Mouse (Mus musculus) CD8-positive naive resting alpha-beta T cell, adult 2 months (primary cell): Measurements from ENCODE around the gene Lin7a.

Experiments used
- DNase-seq, 2 experiments: peaks; one replicate each; pipeline ENCODE4 v3.0.0; 2022; ENCODE audit warnings: low read depth in 2 of 2, low spot score in 2 of 2

The Lin7a gene

DNA sequence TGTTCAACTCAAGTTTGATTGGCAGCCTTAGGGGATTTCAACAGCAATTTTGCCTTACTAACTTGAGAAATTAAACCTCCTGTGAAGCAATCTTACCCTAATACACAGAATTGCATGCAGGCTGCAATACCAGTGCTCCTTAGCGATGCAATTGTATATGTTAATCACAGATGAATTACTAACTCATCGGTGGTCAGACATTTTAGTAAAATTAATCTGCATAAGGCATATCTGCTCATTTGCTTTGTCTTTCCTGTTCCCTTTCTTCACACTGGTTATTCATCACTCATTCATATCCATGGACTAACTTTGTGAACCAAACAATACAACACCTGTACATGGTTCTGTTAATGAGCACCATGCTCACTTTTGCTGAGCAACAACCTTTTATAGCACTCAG is 20.2 kb upstream of the Lin7a start:
- DNase-seq, result no peak

GRCm38 (mm10) chr10:107251801-107252502 is 19.5 kb upstream of the Lin7a start:
- DNase-seq, result no peak

GRCm38 (mm10) chr10:107252503-107252815 is 19.0 kb upstream of the Lin7a start:
- DNase-seq, result no peak

DNA sequence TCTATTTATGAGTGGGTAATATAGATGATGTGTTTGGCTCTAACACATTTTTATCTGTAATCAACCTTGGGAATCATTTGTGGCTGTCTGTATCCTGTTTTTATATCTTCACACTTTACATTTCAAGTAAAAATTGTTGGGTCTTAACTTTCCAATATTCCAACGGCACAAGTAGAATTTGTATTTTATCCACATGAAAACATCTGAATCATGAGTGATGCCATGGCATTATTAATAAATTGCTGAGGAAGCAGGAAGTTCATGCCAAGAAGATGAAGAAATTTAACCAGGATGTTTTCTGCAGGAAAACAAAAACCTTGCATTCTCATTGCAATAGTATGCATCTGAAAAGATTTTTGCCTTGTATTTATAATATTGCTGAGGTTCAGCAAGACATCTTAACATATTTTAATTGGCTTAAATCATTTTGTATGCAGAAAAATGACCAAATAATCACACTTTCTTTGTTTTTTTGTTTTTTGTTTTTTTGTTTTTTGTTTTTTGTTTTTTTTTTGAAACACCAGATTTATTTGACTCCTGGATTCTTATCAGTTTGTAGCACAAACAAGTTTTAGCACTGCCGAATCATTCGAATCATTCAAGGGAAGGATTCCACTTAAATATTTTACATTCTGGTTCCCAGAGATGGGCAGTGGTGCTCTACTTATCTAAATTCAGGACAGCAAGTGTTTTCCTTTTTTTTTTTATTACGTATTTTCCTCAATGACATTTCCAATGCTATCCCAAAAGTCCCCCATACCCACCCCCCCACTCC is 18.1 kb upstream of the Lin7a start:
- no peak for DNase-seq

DNA sequence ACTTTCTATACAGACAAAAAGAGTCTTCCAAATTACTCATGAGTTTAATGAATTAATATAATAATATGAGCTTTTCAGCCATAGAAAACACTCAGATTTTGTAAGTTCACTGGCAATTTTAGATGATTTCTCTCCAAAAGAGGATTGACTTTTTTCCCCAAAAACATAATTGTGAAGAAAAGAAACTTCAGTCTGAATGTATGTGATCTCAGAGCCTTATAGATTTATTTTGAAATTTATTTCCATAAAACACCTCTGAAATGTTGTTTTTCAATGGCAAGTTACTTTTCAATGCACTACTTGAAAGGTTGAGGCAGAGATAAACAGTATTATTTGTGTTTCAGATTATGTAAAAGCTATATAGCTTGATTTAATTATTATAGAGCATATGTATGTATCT is 16.8 kb upstream of the Lin7a start:
- no peak for DNase-seq

- no peak for DNase-seq
Measured at GRCm38 (mm10) chr10:107255351-107256050, 16.0 kb upstream of the Lin7a start.

DNA sequence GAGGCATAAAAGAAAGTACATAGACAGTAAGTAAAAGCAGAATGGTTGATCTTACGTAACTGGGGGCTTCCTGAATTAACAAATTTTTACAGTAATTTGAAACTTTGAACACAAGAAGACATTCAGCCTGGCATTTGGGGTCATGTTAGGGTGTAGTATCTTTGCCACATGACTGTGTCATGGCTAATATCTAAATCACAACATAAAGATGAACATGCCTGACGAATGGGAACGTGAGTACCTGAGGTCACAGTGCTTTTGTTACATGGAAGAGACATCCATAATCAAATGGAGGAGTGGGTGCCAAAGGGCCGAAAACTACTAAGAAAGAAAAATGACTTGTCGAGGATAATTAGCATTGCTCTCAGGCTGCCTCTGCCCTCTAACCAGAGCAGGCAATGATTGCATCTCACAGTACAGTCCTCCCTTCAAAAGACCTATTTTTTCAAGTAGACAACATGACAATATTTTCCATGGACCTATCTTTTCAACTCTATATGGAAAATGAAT is 15.0 kb upstream of the Lin7a start:
- no peak for DNase-seq

DNA sequence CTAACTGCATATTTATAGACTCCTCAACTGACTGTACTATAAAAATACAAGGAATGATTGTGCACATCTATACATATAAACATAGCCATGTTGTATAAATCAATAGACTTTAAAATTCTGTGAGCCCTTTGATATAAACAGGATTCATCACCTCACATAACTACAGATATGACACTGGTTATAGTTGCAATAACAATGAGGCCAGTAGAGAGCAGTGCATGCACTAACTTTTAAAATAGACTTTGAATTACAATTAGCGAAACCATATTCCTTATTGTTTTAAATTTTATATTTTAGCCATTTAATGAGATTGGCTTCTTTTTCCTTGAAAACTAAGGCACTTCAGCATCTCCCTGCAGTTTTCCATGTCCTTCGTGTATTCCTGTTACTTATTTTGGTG is 11.1 kb upstream of the Lin7a start:
- no peak for DNase-seq

GRCm38 (mm10) chr10:107272131-107272803 is 781 bp downstream of the Lin7a start:
- DNase-seq, result no peak

GRCm38 (mm10) chr10:107272804-107273145 is 1.3 kb downstream of the Lin7a start:
- no peak for DNase-seq

- no peak for DNase-seq
Measured at GRCm38 (mm10) chr10:107273848-107274247, 2.4 kb downstream of the Lin7a start.

- DNase-seq, result no peak
Measured at GRCm38 (mm10) chr10:107274785-107275184, 3.3 kb downstream of the Lin7a start.

DNA sequence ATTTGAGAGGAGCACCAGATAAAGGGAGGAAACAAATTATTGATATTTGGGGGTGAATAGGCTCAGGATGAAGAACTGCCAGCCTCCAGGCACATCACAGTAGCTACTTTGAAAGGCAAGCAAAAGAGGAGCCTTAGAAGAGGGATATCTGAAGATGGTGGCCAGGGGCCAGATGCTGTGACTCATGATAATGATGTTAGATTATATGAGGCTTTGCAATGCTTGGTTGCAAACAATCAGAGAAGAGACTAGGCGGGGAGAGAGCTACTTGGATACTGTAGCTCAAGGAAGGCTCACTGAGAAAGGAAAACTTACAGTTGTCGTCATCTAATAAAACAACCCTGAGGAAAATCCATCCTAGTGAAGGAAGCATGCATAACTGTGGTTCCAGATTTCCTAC is 5.2 kb downstream of the Lin7a start:
- DNase-seq, result no peak

- no peak for DNase-seq
Measured at GRCm38 (mm10) chr10:107293934-107294664, 22.6 kb downstream of the Lin7a start.

- no peak for DNase-seq
Measured at GRCm38 (mm10) chr10:107300587-107301248, 29.2 kb downstream of the Lin7a start.

DNA sequence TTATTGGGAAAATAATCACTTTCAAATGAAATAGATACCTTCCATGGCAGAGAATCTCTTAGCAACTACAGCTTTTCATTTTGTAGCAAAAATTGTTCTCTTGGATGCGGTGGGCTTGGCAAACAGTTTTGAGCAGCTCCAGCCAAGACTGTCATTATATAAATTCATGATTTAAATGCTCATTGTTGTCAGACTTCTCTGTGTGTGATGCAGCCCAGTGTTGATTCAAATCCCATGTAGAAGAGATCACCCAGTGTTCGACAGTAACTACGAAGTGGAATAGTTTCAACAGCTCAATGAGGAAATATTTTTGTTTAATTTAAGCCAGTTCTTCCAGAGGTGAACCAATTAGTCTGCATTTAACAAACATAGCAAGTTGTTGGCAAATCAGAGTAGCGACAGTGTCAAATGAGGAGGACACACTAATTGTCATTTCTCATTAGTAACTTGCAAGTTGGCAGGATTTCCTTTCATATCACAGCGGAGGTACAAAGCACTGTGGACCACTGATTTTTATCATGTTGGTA is 39.5 kb downstream of the Lin7a start:
- DNase-seq, result no peak

DNA sequence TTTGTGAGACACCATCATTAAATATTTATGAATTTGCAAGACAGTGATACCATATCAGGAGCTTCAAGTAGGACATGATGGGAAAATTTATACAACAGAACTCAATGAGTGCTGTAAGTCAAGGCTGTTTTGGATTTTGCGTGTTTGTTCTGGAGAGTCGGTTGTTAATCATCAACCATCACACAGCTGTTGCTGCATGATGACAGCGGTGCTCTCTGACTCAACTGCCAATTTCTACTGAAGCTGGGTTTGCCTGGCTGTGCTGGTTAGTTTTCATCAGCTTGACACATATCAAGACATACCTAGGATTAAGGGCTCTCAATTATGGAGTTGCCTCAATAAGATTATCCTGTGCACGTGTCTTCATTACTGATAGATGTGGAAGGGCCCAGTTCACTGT is 41.1 kb downstream of the Lin7a start:
- no peak for DNase-seq

- no peak for DNase-seq
Measured at GRCm38 (mm10) chr10:107313395-107313794, 41.9 kb downstream of the Lin7a start.

DNA sequence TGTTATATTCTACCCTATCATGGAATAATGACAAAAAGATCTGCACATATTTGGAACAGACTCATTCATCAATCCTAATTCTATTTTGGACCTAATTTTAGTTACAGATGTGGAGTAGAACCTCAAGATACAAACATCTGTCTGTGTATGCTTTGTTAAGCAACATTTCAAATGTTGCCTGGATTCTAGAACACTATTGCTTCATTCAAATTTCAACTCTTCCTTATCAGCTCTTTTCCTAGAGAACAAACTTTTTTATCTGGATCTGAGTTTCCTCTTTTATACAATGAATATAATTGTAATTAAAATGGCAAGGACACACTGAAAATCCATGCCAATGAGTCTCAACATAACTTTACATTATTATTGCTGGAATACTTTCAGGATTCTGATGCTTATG is 43.8 kb downstream of the Lin7a start:
- DNase-seq, result no peak

- no peak for DNase-seq
Measured at GRCm38 (mm10) chr10:107315681-107316080, 44.2 kb downstream of the Lin7a start.
